8 mouse cellular contexts compared by ENCODE assay signal in genomic region chr14:30714799-30715617, GRCm38 (mm10). TPM values are rescaled to one million over a fixed set of nuclear protein-coding genes. Genes with fewer than 3 reads are reported as not detected.
DNase-seq lines count a peak whose midpoint lies in the region; ATAC-seq lines count a peak whose summit lies in the region.

TSS of gene Sfmbt1 (plus strand) at chr14:30714849.

- peak; percentile 67 for ATAC-seq in embryonic facial prominence, embryonic 13.5 days (ENCODE audit: insufficient number of reproducible peaks, insufficient read depth, low FRiP score, low TSS enrichment, low read depth)

- H3K4me1 ChIP-seq in embryonic facial prominence, embryonic 13.5 days = peaks cover 11% of the 10 kb centered on the region

- peak within 1 kb of the TSS; percentile 81 for H3K4me2 ChIP-seq in embryonic facial prominence, embryonic 13.5 days

- H3K27ac ChIP-seq in embryonic facial prominence, embryonic 13.5 days = peak within 1 kb of the TSS; percentile 91
- H3K27ac ChIP-seq in macrophage = no peak within 1 kb of the TSS

- intact Hi-C loops in heart, postnatal 10 days (cut with DNase I) = loop anchor here (5.0 kb wide), 2 partner anchors 152 to 167 kb away; no protein-coding TSS in a partner anchor

- H3K79me2 ChIP-seq in macrophage (ENCODE audit: inconsistent target) = peaks cover 32% of the 10 kb centered on the region

- 2% methylated on average over 84 of the region's 87 CpGs for WGBS in embryonic facial prominence, embryonic 13.5 days
- 11% methylated on average over 76 of the region's 87 CpGs for WGBS in macrophage (ENCODE audit: missing documents)

- H3K36me3 ChIP-seq in embryonic facial prominence, embryonic 13.5 days = no peaks in the 10 kb centered on the region
- H3K36me3 ChIP-seq in macrophage (ENCODE audit: inconsistent target) = no peaks in the 10 kb centered on the region

- peaks cover 15% of the 10 kb centered on the region for H3K27me3 ChIP-seq in embryonic facial prominence, embryonic 13.5 days

- no peaks in the 10 kb centered on the region for H3K9me3 ChIP-seq in embryonic facial prominence, embryonic 13.5 days

- peak within 1 kb of the TSS; percentile 90 for H3K9ac ChIP-seq in embryonic facial prominence, embryonic 13.5 days

- peak within 1 kb of the TSS; percentile 87 for H3K4me3 ChIP-seq in embryonic facial prominence, embryonic 13.5 days
- peak within 1 kb of the TSS; percentile 11; the same call in 1 of the 2 replicates for H3K4me3 ChIP-seq in macrophage (ENCODE audit: inconsistent target)

- peak; percentile 76 for DNase-seq in kidney, adult 9 months
- no peak for DNase-seq in kidney, adult 18-20 months
- peak; percentile 31 for DNase-seq in WW6 (ENCODE audit: low read depth, low spot score)
- DNase-seq in heart, postnatal 10 days = no peak
- peak in 1 of 2 experiments; percentile 23 for DNase-seq in layer of hippocampus, postnatal 25 days (ENCODE audit: extremely low spot score in 1 of 2, low spot score in 1 of 2)
- DNase-seq in urinary bladder, postnatal 10 days (ENCODE audit: low spot score) = peak; percentile 22

RNA-seq across cellular contexts. Expression of gene Sfmbt1, which starts in this region (rescaled TPM):
- 14.7 and 17.6 TPM in 2 replicates for polyA plus RNA-seq in embryonic facial prominence, embryonic 13.5 days (2015; fragmentation: Nextera tagmentation; extraction: Ambion mirVana)
- 10 to 100 TPM; 14.8 to 16.8 TPM for total RNA-seq in heart, postnatal 10 days (2021)
- total RNA-seq in layer of hippocampus, postnatal 25 days (2021) = 10 to 100 TPM; 28.9 to 30.1 TPM
- total RNA-seq in macrophage (2018; cell fraction: chromatin; rRNA removed) = 100 to 1,000 TPM in 13 of 26 experiments, 10 to 100 TPM in 13; 41.0 to 164 (median 95.3) TPM
- total RNA-seq in macrophage (2018; cell fraction: cytosol; rRNA removed) = 10 to 100 TPM; 25.5 to 51.3 (median 38.7) TPM
- 100 to 1,000 TPM in 1 of 26 experiments, 10 to 100 TPM in 25; 39.0 to 102 (median 62.2) TPM for total RNA-seq in macrophage (2018; cell fraction: nucleus; rRNA removed)
- 21.6 to 32.5 TPM (median 29.4 TPM) in 3 replicates for polyA plus RNA-seq in macrophage (2018)

Comparison
In these comparisons a context has a peak if more than half of its experiments do, and no peak if none do; other contexts are left out.
1. DNase-seq: peak in kidney, adult 9 months (single experiment), WW6 (single experiment) and urinary bladder, postnatal 10 days (single experiment); none in kidney, adult 18-20 months (single experiment) and heart, postnatal 10 days (0 of 2).